Mouse (Mus musculus) embryonic facial prominence, embryonic 11.5 days (tissue): Measurements from ENCODE around the gene Apeh. TPM values are rescaled to one million over a fixed set of nuclear protein-coding genes. Genes with fewer than 3 reads are reported as not detected.

ENCODE experiments used
- ATAC-seq: fragments of 200-750 bp; cut with Nextera tagmentation; replicated peaks from 2 replicates; pipeline ENCODE4 v1.8.0; 2017; ENCODE audit warnings: low read depth; ENCODE audit not compliant: insufficient number of reproducible peaks, low FRiP score, low TSS enrichment
- DNase-seq: peaks from one replicate; pipeline ENCODE4 v3.0.0-alpha.2; 2015; ENCODE audit warnings: low spot score
- H3K27ac ChIP-seq: fragments of 300-500 bp; sonication (generic); replicated peaks from 2 replicates; pipeline ENCODE4 v1.5.1; 2014; ENCODE audit warnings: mild to moderate bottlenecking, low read depth, low read length, control low read depth
- H3K27me3 ChIP-seq: fragments of 300-500 bp; sonication (generic); 2 replicates; pipeline ENCODE4 v1.6.1; 2014; ENCODE audit warnings: mild to moderate bottlenecking, low read length, moderate library complexity, mixed read lengths; ENCODE audit not compliant: control insufficient read depth, insufficient read depth
- H3K36me3 ChIP-seq: fragments of 300-500 bp; sonication (generic); replicated peaks from 2 replicates; pipeline ENCODE4 v1.6.1; 2014; ENCODE audit warnings: low read depth, mild to moderate bottlenecking, low read length, moderate library complexity, mixed read lengths; ENCODE audit not compliant: control insufficient read depth, insufficient read depth
- H3K4me1 ChIP-seq: fragments of 300-500 bp; sonication (generic); 2 replicates; pipeline ENCODE4 v1.6.1; 2014; ENCODE audit warnings: low read length, mixed read lengths; ENCODE audit not compliant: control insufficient read depth, insufficient read depth
- H3K4me2 ChIP-seq: fragments of 300-500 bp; sonication (generic); 2 replicates; pipeline ENCODE4 v1.6.1; 2014; ENCODE audit warnings: low read depth, mild to moderate bottlenecking, control low read depth, low read length, moderate library complexity
- H3K4me3 ChIP-seq: fragments of 300-500 bp; sonication (generic); 2 replicates; pipeline ENCODE4 v1.5.1; 2014; ENCODE audit warnings: low read depth, low read length, control low read depth
- H3K9ac ChIP-seq: fragments of 300-500 bp; sonication (generic); replicated peaks from 2 replicates; pipeline ENCODE4 v1.6.1; 2014; ENCODE audit warnings: mild to moderate bottlenecking, control low read depth, low read length
- H3K9me3 ChIP-seq: fragments of 300-500 bp; sonication (generic); replicated peaks from 2 replicates; pipeline ENCODE4 v1.6.1; 2016; ENCODE audit warnings: mild to moderate bottlenecking, low read length, inconsistent platforms, mixed read lengths; ENCODE audit not compliant: control insufficient read depth
- WGBS: fragments of 180-500 bp; shearing (Covaris S2); extraction: QIAGEN DNeasy Blood & Tissue Kit; methylation state at CpG from one replicate; pipeline ENCODE4 v1.1.7; 2014; 5-methylcytosine and 5-hydroxymethylcytosine counted together
- polyA plus RNA-seq: library from polyadenylated mRNA; unstranded; fragments of >200 nt; fragmentation: Nextera tagmentation; extraction: Ambion mirVana; gene quantifications from 2 replicates; pipeline ENCODE4 v1.2.1, GENCODE M21; 2014

The Apeh gene
- polyA plus RNA-seq, 1 experiment from 2014 or later: 45.3 TPM

GRCm38 (mm10) chr9:108069007-108069406, 25.4 kb downstream of the Apeh start:
- H3K9ac ChIP-seq: no peak overlapping the region
- H3K36me3 ChIP-seq: no peaks in the 10 kb centered on the region
- no peaks in the 10 kb centered on the region for H3K9me3 ChIP-seq
- H3K27me3 ChIP-seq: no peaks in the 10 kb centered on the region
- H3K4me3 ChIP-seq: no peak overlapping the region
- H3K4me2 ChIP-seq: no peak overlapping the region
- ATAC-seq: no peak
- no peak for DNase-seq
- 93% methylated on average over 9 of the region's 9 CpGs for WGBS
- no peak overlapping the region for H3K27ac ChIP-seq
- H3K4me1 ChIP-seq: no peaks in the 10 kb centered on the region

GRCm38 (mm10) chr9:108067900-108068299, 26.5 kb downstream of the Apeh start:
- H3K9me3 ChIP-seq: no peaks in the 10 kb centered on the region
- H3K9ac ChIP-seq: no peak overlapping the region
- H3K36me3 ChIP-seq: no peaks in the 10 kb centered on the region; the same call in 1 of the 2 replicates
- H3K4me1 ChIP-seq: no peaks in the 10 kb centered on the region
- H3K4me2 ChIP-seq: no peak overlapping the region
- H3K27ac ChIP-seq: no peak overlapping the region
- H3K27me3 ChIP-seq: no peaks in the 10 kb centered on the region
- H3K4me3 ChIP-seq: no peak overlapping the region
- WGBS: 21% methylated on average over 8 of the region's 8 CpGs
- DNase-seq (peak; percentile 92), ATAC-seq (peak; percentile 31; the same call in 1 of the 2 replicates)

- DNase-seq (no peak), ATAC-seq (no peak)
- Histone ChIP-seq H3K9me3 (no peaks in the 10 kb centered on the region), H3K27me3 (no peaks in the 10 kb centered on the region), H3K4me2 (no peak overlapping the region), H3K27ac (no peak overlapping the region), H3K36me3 (no peaks in the 10 kb centered on the region; the same call in 1 of the 2 replicates), H3K9ac (no peak overlapping the region), H3K4me1 (no peaks in the 10 kb centered on the region), H3K4me3 (no peak overlapping the region)
- 84% methylated on average over 7 of the region's 7 CpGs for WGBS
These were observed 27.2 kb downstream of the Apeh start for GRCm38 (mm10) chr9:108067199-108067598.

GRCm38 (mm10) chr9:108065491-108066011, 28.9 kb downstream of the Apeh start:
- ATAC-seq (no peak), DNase-seq (peak; percentile 73)
- Histone ChIP-seq H3K4me3 (no peak overlapping the region), H3K4me2 (no peak overlapping the region), H3K27me3 (no peaks in the 10 kb centered on the region), H3K4me1 (no peaks in the 10 kb centered on the region), H3K36me3 (no peaks in the 10 kb centered on the region; the same call in 1 of the 2 replicates), H3K27ac (no peak overlapping the region), H3K9ac (no peak overlapping the region), H3K9me3 (no peaks in the 10 kb centered on the region)
- 41% methylated on average over 5 of the region's 5 CpGs for WGBS

GRCm38 (mm10) chr9:108063361-108063760, 31.0 kb downstream of the Apeh start:
- Histone ChIP-seq H3K27me3 (no peaks in the 10 kb centered on the region), H3K9me3 (no peaks in the 10 kb centered on the region), H3K4me2 (no peak overlapping the region), H3K36me3 (no peaks in the 10 kb centered on the region; the same call in 1 of the 2 replicates), H3K9ac (no peak overlapping the region), H3K4me3 (no peak overlapping the region), H3K4me1 (no peaks in the 10 kb centered on the region), H3K27ac (no peak overlapping the region)
- WGBS: 85% methylated on average over 12 of the region's 12 CpGs
- ATAC-seq (no peak), DNase-seq (no peak)

GRCm38 (mm10) chr9:108062142-108062541, 32.3 kb downstream of the Apeh start:
- Histone ChIP-seq H3K4me3 (no peak overlapping the region), H3K9me3 (no peaks in the 10 kb centered on the region), H3K4me2 (no peak overlapping the region), H3K9ac (no peak overlapping the region), H3K27ac (no peak overlapping the region), H3K36me3 (no peaks in the 10 kb centered on the region; the same call in 1 of the 2 replicates), H3K4me1 (no peaks in the 10 kb centered on the region), H3K27me3 (no peaks in the 10 kb centered on the region)
- DNase-seq (no peak), ATAC-seq (no peak)
- 94% methylated on average over 3 of the region's 3 CpGs for WGBS

- no peaks in the 10 kb centered on the region; the same call in none of the 2 replicates for H3K36me3 ChIP-seq
- H3K27me3 ChIP-seq: no peaks in the 10 kb centered on the region
- H3K4me2 ChIP-seq: no peak overlapping the region
- H3K9me3 ChIP-seq: no peaks in the 10 kb centered on the region
- WGBS: 93% methylated on average over 9 of the region's 9 CpGs
- no peak overlapping the region for H3K9ac ChIP-seq
- DNase-seq: no peak
- no peak for ATAC-seq
- H3K27ac ChIP-seq: no peak overlapping the region
- no peaks in the 10 kb centered on the region for H3K4me1 ChIP-seq
- H3K4me3 ChIP-seq: no peak overlapping the region
These were observed 36.1 kb downstream of the Apeh start for GRCm38 (mm10) chr9:108058291-108058690.

GRCm38 (mm10) chr9:108057262-108057562, 37.2 kb downstream of the Apeh start:
- no peak overlapping the region for H3K27ac ChIP-seq
- ATAC-seq (no peak), DNase-seq (no peak)
- no peak overlapping the region for H3K4me2 ChIP-seq
- no peaks in the 10 kb centered on the region; the same call in 1 of the 2 replicates for H3K36me3 ChIP-seq
- H3K4me3 ChIP-seq: no peak overlapping the region
- H3K4me1 ChIP-seq: no peaks in the 10 kb centered on the region
- WGBS: 87% methylated on average over 5 of the region's 5 CpGs
- H3K9ac ChIP-seq: no peak overlapping the region
- no peaks in the 10 kb centered on the region for H3K27me3 ChIP-seq
- H3K9me3 ChIP-seq: no peaks in the 10 kb centered on the region
